Mouse (Mus musculus) lung, embryonic 14.5 days (tissue): ENCODE measurements around the gene Akr1b3. TPM values are rescaled to one million over a fixed set of nuclear protein-coding genes. Genes with fewer than 3 reads are reported as not detected.
"Not testable (repeated sequence)": the region's sequence is repeated elsewhere in the genome, so short reads cannot be mapped to it uniquely, and the experiment has no call there.

ENCODE experiments used
- ATAC-seq: fragments of 200-750 bp; cut with Nextera tagmentation; 2 replicates; pipeline ENCODE4 v1.8.0; 2017; ENCODE audit warnings: mild to moderate bottlenecking, moderate TSS enrichment, moderate library complexity; ENCODE audit not compliant: insufficient read depth
- DNase-seq: peaks from one replicate; pipeline ENCODE4 v3.0.0-alpha.2; 2015
- H3K27ac ChIP-seq: fragments of 300-500 bp; sonication (generic); 2 replicates; pipeline ENCODE4 v1.5.1; 2014; ENCODE audit warnings: low read depth, mild to moderate bottlenecking, moderate library complexity
- H3K27me3 ChIP-seq: fragments of 300-500 bp; sonication (generic); 2 replicates; pipeline ENCODE4 v1.6.1; 2014; ENCODE audit warnings: low read length, control low read depth; ENCODE audit not compliant: insufficient read depth
- H3K36me3 ChIP-seq: fragments of 300-500 bp; sonication (generic); 2 replicates; pipeline ENCODE4 v1.6.1; 2014; ENCODE audit warnings: control low read depth; ENCODE audit not compliant: insufficient read depth
- H3K4me1 ChIP-seq: fragments of 300-500 bp; sonication (generic); 2 replicates; pipeline ENCODE4 v1.6.1; 2014; ENCODE audit warnings: antibody characterized with exemption, control low read depth; ENCODE audit not compliant: insufficient read depth
- H3K4me2 ChIP-seq: fragments of 300-500 bp; sonication (generic); 2 replicates; pipeline ENCODE4 v1.6.1; 2014; ENCODE audit warnings: mild to moderate bottlenecking
- H3K4me3 ChIP-seq: fragments of 300-500 bp; sonication (generic); 2 replicates; pipeline ENCODE4 v1.5.1; 2014; ENCODE audit warnings: low read depth, low read length
- H3K9ac ChIP-seq: fragments of 300-500 bp; sonication (generic); 2 replicates; pipeline ENCODE4 v1.6.1; 2014
- H3K9me3 ChIP-seq: fragments of 300-500 bp; sonication (generic); 2 replicates; pipeline ENCODE4 v1.6.1; 2016; ENCODE audit warnings: low read depth, low read length, control low read depth
- CTCF ChIP-seq: IDR thresholded peaks from 2 replicates; pipeline ENCODE4 v1.5.1; 2016; ENCODE audit warnings: antibody characterized with exemption, low read depth
- WGBS: fragments of 180-500 bp; shearing (Covaris S2); extraction: QIAGEN DNeasy Blood & Tissue Kit; methylation state at CpG from one replicate; pipeline ENCODE4 v1.1.7; 2014; 5-methylcytosine and 5-hydroxymethylcytosine counted together
- polyA plus RNA-seq: library from polyadenylated mRNA; unstranded; fragments of >200 nt; fragmentation: Nextera tagmentation; extraction: Ambion mirVana; gene quantifications from 2 replicates; pipeline ENCODE4 v1.2.1, GENCODE M21; 2014

Gene Akr1b3
- polyA plus RNA-seq, 1 experiment from 2014 or later, result 170 TPM

DNA sequence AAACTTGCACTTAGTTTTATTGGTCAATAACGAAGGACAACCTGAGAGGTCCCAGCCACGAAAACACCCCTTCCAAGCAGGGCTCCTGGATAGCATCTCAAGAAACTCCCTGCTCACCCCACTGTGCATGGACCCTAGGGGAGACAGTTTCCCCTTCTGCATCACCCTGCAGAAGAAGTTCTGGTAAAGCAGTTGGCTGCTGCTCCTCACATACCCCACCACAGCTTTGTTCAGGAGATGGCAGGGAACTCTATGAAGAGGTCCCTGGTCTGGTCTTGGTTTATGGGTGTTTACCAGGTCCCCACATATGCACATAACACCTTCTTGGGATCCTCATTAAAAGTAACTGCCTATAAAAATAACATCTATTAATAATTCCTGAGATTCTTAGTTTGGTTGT, 25.2 kb upstream of the Akr1b3 start:
- ATAC-seq, result no peak

DNA sequence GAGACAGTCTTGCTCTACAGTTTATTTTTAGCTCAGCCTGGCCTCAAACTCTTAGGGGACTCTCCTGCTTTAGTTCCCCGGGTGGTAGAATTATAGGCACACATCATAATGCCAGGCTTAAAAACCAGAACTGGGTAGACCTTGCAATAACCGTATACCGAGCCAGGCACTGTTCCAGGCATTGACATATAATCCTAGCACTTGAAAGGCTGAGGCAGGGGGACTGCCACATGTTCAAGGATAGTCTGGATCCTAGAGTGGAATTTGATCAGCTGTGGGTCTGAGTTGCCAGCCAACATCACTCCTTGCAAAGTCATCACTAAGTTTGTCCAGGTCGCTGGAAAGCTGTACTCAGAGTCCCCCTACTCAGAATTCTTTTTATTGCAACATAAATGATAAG, 24.7 kb upstream of the Akr1b3 start:
- H3K27me3 ChIP-seq, result no peaks in the 10 kb centered on the region
- WGBS, result 74% methylated on average over 4 of the region's 4 CpGs
- no peak overlapping the region for H3K4me2 ChIP-seq
- no peaks in the 10 kb centered on the region for H3K9me3 ChIP-seq
- no peaks in the 10 kb centered on the region for H3K36me3 ChIP-seq
- ATAC-seq, result no peak
- H3K4me1 ChIP-seq, result peaks cover 4% of the 10 kb centered on the region; the same call in 1 of the 2 replicates
- H3K4me3 ChIP-seq, result no peak overlapping the region
- no peak overlapping the region for H3K27ac ChIP-seq
- no peak for TF ChIP-seq CTCF
- H3K9ac ChIP-seq, result no peak overlapping the region
- no peak for DNase-seq

More for the DNA sequence above, 25.2 kb upstream of the Akr1b3 start:
- no peaks in the 10 kb centered on the region for H3K27me3 ChIP-seq
- no peak overlapping the region for H3K4me2 ChIP-seq
- no peak for DNase-seq
- no peaks in the 10 kb centered on the region for H3K36me3 ChIP-seq
- WGBS, result 86% methylated on average over 2 of the region's 2 CpGs
- TF ChIP-seq CTCF, result no peak
- H3K9me3 ChIP-seq, result no peaks in the 10 kb centered on the region
- H3K27ac ChIP-seq, result no peak overlapping the region
- no peak overlapping the region for H3K9ac ChIP-seq
- no peak overlapping the region for H3K4me3 ChIP-seq
- H3K4me1 ChIP-seq, result peaks cover 4% of the 10 kb centered on the region; the same call in 1 of the 2 replicates

DNA sequence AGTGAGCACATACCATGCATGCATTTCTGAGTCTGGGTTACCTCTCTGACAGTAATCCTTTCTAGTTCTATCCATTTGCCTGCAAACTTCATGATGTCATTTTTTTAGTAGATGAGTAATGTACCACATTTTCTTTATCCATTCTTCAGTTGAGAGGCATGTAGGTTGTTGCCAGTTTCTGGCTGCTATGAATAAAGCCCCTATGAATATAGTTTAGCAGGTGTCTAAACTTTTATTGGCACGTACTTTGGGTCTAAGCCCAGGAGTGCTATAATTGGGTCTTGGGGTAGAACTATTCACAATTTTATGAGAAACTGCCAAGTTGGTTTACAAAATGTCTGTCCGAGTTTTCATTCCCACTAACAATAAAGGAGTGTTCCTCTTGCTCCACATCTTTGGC, 20.5 kb upstream of the Akr1b3 start:
- no peak for ATAC-seq
- H3K27me3 ChIP-seq, result no peaks in the 10 kb centered on the region
- no peak overlapping the region for H3K4me3 ChIP-seq
- no peaks in the 10 kb centered on the region for H3K36me3 ChIP-seq
- no peak overlapping the region for H3K27ac ChIP-seq
- no peak overlapping the region for H3K9ac ChIP-seq
- H3K9me3 ChIP-seq, result no peaks in the 10 kb centered on the region
- 86% methylated on average over 2 of the region's 2 CpGs for WGBS
- no peak for DNase-seq
- no peak for TF ChIP-seq CTCF
- H3K4me1 ChIP-seq, result no peaks in the 10 kb centered on the region
- H3K4me2 ChIP-seq, result no peak overlapping the region

DNA sequence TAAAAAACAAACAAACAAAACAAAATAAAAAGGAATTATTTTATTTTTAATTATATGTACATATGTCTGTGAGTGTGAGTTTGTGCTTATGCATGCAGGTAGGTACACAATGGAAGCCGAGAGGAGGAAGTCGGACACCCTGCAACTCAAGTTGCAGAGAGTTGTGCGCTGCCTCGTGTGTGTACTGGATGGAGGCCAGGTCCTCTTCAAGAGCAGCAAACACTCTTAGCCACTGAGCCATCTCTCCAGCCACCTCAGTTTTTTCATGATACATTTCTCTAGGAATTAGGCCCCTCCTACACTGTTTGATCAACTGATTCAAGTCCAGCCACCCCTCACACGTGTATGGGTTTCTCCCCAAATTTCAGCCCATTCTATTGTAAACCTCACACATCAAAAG, 17.4 kb upstream of the Akr1b3 start:
- peak; percentile 11 for DNase-seq
- 51% methylated on average over 5 of the region's 5 CpGs for WGBS
- no peak overlapping the region for H3K4me2 ChIP-seq
- no peak for ATAC-seq
- no peak overlapping the region for H3K4me3 ChIP-seq
- H3K27me3 ChIP-seq, result no peaks in the 10 kb centered on the region
- H3K4me1 ChIP-seq, result no peaks in the 10 kb centered on the region
- no peak overlapping the region for H3K27ac ChIP-seq
- no peaks in the 10 kb centered on the region for H3K9me3 ChIP-seq
- no peak overlapping the region for H3K9ac ChIP-seq
- TF ChIP-seq CTCF, result no peak
- no peaks in the 10 kb centered on the region for H3K36me3 ChIP-seq

DNA sequence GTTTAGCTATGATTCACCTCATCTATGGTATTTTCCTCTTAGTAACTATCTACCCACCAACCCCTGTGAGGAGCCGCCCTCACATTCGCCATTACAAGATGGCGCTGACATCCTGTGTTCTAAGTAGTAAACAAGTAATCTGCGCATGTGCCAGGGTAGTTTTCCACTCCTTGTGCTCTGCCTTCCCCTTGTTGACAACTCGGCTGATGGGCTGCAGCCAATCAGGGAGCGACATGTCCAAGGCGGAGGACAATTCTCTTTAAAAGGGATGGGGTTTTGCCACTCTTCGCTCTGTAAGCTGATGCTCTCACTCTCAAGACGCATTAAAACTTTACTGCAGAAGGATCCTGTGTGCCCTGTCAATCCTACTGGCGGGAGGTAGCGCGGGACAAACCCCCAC, 14.5 kb upstream of the Akr1b3 start:
- WGBS, result 79% methylated on average over 12 of the region's 12 CpGs
- H3K4me3 ChIP-seq, H3K9me3 ChIP-seq, H3K4me1 ChIP-seq, ATAC-seq, DNase-seq, H3K36me3 ChIP-seq, H3K27me3 ChIP-seq, H3K27ac ChIP-seq, H3K9ac ChIP-seq, H3K4me2 ChIP-seq: not testable (repeated sequence)

DNA sequence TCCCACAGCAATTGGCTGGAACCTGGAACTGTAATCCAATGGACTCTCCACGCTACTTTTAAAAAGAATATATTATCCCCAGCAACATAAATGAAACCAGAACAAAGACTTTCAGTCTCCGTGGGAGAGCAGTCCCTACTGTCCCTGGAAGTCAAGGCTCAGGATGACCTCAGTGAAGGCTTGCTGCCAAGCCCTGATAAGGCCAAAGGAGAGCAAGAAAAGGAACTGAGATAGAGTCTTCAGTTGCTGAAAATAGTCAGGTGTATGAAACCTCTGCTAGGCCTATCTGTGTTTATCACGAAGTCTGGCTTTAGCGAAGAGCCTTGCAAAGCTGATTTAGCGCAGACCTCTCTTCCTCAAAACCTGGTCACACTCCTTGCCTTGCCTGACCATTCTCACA, 14.1 kb upstream of the Akr1b3 start:
- Histone ChIP-seq H3K27me3 (no peaks in the 10 kb centered on the region), H3K4me1 (no peaks in the 10 kb centered on the region), H3K36me3 (no peaks in the 10 kb centered on the region), H3K4me2 (no peak overlapping the region), H3K4me3 (no peak overlapping the region), H3K9me3 (no peaks in the 10 kb centered on the region), H3K9ac (no peak overlapping the region), H3K27ac (no peak overlapping the region)
- no peak for TF ChIP-seq CTCF
- DNase-seq, result no peak
- 85% methylated on average over 5 of the region's 5 CpGs for WGBS
- no peak for ATAC-seq

DNA sequence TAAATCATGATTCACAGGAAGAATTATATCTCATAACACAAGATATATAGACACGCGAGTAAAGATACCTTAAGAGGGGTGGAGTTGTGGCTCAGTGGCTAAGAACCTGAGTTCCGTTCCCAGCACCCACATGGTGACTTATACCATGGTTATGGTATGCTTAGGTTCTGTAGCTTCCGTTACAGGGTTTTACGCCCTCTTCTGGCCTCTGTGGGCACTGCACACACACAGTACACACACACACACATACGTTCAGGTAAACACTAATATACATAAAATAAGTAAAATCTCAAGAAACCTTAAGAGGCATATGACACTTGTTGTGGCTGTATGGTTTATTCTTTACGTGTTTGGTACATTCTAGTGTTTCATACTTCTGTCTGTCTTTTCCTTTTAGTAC, 4.8 kb upstream of the Akr1b3 start:
- no peaks in the 10 kb centered on the region for H3K9me3 ChIP-seq
- no peak overlapping the region for H3K4me3 ChIP-seq
- WGBS, result 92% methylated on average over 7 of the region's 7 CpGs
- no peak overlapping the region for H3K9ac ChIP-seq
- no peaks in the 10 kb centered on the region for H3K27me3 ChIP-seq
- H3K36me3 ChIP-seq, result no peaks in the 10 kb centered on the region
- H3K4me2 ChIP-seq, result no peak overlapping the region
- DNase-seq (no peak), ATAC-seq (no peak)
- no peak overlapping the region for H3K27ac ChIP-seq
- TF ChIP-seq CTCF, result no peak
- H3K4me1 ChIP-seq, result peaks cover 4% of the 10 kb centered on the region; the same call in 1 of the 2 replicates

DNA sequence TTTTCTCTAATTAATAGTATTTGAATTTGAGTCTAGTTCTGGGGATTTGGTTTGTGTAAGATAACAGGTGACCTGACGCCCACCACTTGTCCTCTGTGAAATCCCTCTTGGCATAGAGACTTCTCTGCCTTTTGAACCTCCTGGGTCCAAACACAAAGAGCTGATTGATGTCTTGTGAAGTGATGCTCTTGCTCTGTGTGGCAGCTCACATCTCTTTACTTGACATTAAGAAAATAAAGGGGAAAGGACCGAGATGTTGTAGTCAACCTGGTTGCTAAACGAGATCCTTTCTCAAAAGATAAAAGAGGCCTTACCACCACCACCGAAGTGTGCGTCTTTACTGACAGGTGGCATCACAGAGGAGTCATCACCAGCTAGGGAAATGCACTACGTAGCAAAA, 1.4 kb upstream of the Akr1b3 start:
- H3K4me3 ChIP-seq, result no peak overlapping the region
- no peak overlapping the region for H3K4me2 ChIP-seq
- H3K9ac ChIP-seq, result no peak overlapping the region
- no peak overlapping the region for H3K27ac ChIP-seq
- no peak for ATAC-seq
- H3K36me3 ChIP-seq, result no peaks in the 10 kb centered on the region
- TF ChIP-seq CTCF, result no peak
- 31% methylated on average over 6 of the region's 6 CpGs for WGBS
- H3K27me3 ChIP-seq, result no peaks in the 10 kb centered on the region
- H3K4me1 ChIP-seq, result peaks cover 9% of the 10 kb centered on the region
- H3K9me3 ChIP-seq, result no peaks in the 10 kb centered on the region
- no peak for DNase-seq
